Mouse (Mus musculus) hindbrain, embryonic 11.5 days (tissue): ENCODE measurements around the gene Ttl. TPM values are rescaled to one million over a fixed set of nuclear protein-coding genes. Genes with fewer than 3 reads are reported as not detected.

Source experiments
- ATAC-seq: fragments of 200-750 bp; cut with Nextera tagmentation; 2 replicates; pipeline ENCODE4 v1.8.0; 2017; ENCODE audit warnings: mild to moderate bottlenecking, moderate TSS enrichment, moderate library complexity; ENCODE audit not compliant: low FRiP score
- DNase-seq: peaks from one replicate; pipeline ENCODE4 v3.0.0-alpha.2; 2015; ENCODE audit warnings: low spot score
- H3K27ac ChIP-seq: fragments of 300-500 bp; sonication (generic); 2 replicates; pipeline ENCODE4 v1.5.1; 2014; ENCODE audit warnings: mild to moderate bottlenecking, low read depth, low read length
- H3K27me3 ChIP-seq: fragments of 300-500 bp; sonication (generic); 2 replicates; pipeline ENCODE4 v1.6.1; 2014; ENCODE audit warnings: mild to moderate bottlenecking, low read length, moderate library complexity, mixed read lengths; ENCODE audit not compliant: control insufficient read depth, insufficient read depth
- H3K36me3 ChIP-seq: fragments of 300-500 bp; sonication (generic); 2 replicates; pipeline ENCODE4 v1.6.1; 2014; ENCODE audit warnings: mild to moderate bottlenecking, low read length, moderate library complexity, mixed read lengths; ENCODE audit not compliant: control insufficient read depth, insufficient read depth
- H3K4me1 ChIP-seq: fragments of 300-500 bp; sonication (generic); replicated peaks from 2 replicates; pipeline ENCODE4 v1.6.1; 2014; ENCODE audit warnings: low read length, mixed read lengths; ENCODE audit not compliant: control insufficient read depth, insufficient read depth
- H3K4me2 ChIP-seq: fragments of 300-500 bp; sonication (generic); replicated peaks from 2 replicates; pipeline ENCODE4 v1.6.1; 2014; ENCODE audit warnings: mild to moderate bottlenecking, low read depth, low read length
- H3K4me3 ChIP-seq: fragments of 300-500 bp; sonication (generic); 2 replicates; pipeline ENCODE4 v1.5.1; 2014; ENCODE audit warnings: low read depth, low read length
- H3K9ac ChIP-seq: fragments of 300-500 bp; sonication (generic); 2 replicates; pipeline ENCODE4 v1.6.1; 2014; ENCODE audit warnings: low read depth, low read length
- H3K9me3 ChIP-seq: fragments of 300-500 bp; sonication (generic); 2 replicates; pipeline ENCODE4 v1.6.1; 2016; ENCODE audit warnings: low read length; ENCODE audit not compliant: control insufficient read depth
- WGBS: fragments of 180-500 bp; shearing (Covaris S2); extraction: QIAGEN DNeasy Blood & Tissue Kit; methylation state at CpG from one replicate; pipeline ENCODE4 v1.1.7; 2014; 5-methylcytosine and 5-hydroxymethylcytosine counted together
- polyA plus RNA-seq: library from polyadenylated mRNA; unstranded; fragments of >200 nt; fragmentation: Nextera tagmentation; extraction: Ambion mirVana; gene quantifications from 2 replicates; pipeline ENCODE4 v1.2.1, GENCODE M21; 2014

Ttl gene
- polyA plus RNA-seq, 1 experiment from 2014 or later, result 18.9 TPM

- Histone ChIP-seq H3K9ac (no peak overlapping the region), H3K27ac (no peak overlapping the region), H3K4me2 (no peak overlapping the region), H3K36me3 (no peaks in the 10 kb centered on the region), H3K9me3 (no peaks in the 10 kb centered on the region), H3K4me1 (no peaks in the 10 kb centered on the region; the same call in none of the 2 replicates), H3K27me3 (no peaks in the 10 kb centered on the region), H3K4me3 (no peak overlapping the region)
- DNase-seq (no peak), ATAC-seq (no peak)
- WGBS, result 87% methylated on average over 3 of the region's 3 CpGs
These were observed 4.6 kb downstream of the Ttl start for GRCm38 (mm10) chr2:129070296-129070695.

GRCm38 (mm10) chr2:129078313-129078712 lies 12.6 kb downstream of the Ttl start:
- H3K36me3 ChIP-seq, result 0 out of 2 replicates have a peak, but pooled peaks cover 2% of the 10 kb centered on the region
- H3K27me3 ChIP-seq, result no peaks in the 10 kb centered on the region
- DNase-seq (peak; percentile 47), ATAC-seq (no peak)
- no peak overlapping the region for H3K4me3 ChIP-seq
- H3K4me2 ChIP-seq, result no peak overlapping the region
- H3K4me1 ChIP-seq, result no peaks in the 10 kb centered on the region
- 82% methylated on average over 3 of the region's 3 CpGs for WGBS
- no peaks in the 10 kb centered on the region for H3K9me3 ChIP-seq
- no peak overlapping the region for H3K27ac ChIP-seq
- no peak overlapping the region for H3K9ac ChIP-seq

GRCm38 (mm10) chr2:129079194-129079593 lies 13.5 kb downstream of the Ttl start:
- Histone ChIP-seq H3K9me3 (no peaks in the 10 kb centered on the region), H3K4me3 (no peak overlapping the region), H3K27ac (no peak overlapping the region), H3K9ac (no peak overlapping the region), H3K36me3 (0 out of 2 replicates have a peak, but pooled peaks cover 2% of the 10 kb centered on the region), H3K4me2 (no peak overlapping the region), H3K4me1 (no peaks in the 10 kb centered on the region), H3K27me3 (no peaks in the 10 kb centered on the region)
- DNase-seq (no peak), ATAC-seq (no peak)
- WGBS, result 87% methylated on average over 2 of the region's 2 CpGs

GRCm38 (mm10) chr2:129081097-129081496 lies 15.4 kb downstream of the Ttl start:
- no peaks in the 10 kb centered on the region for H3K9me3 ChIP-seq
- no peaks in the 10 kb centered on the region for H3K27me3 ChIP-seq
- no peaks in the 10 kb centered on the region for H3K4me1 ChIP-seq
- no peak overlapping the region for H3K9ac ChIP-seq
- no peak overlapping the region for H3K27ac ChIP-seq
- H3K36me3 ChIP-seq, result 0 out of 2 replicates have a peak, but pooled peaks cover 2% of the 10 kb centered on the region
- DNase-seq, result no peak
- ATAC-seq, result no peak
- no peak overlapping the region for H3K4me3 ChIP-seq
- H3K4me2 ChIP-seq, result no peak overlapping the region
- WGBS, result 70% methylated on average over 13 of the region's 13 CpGs

- no peaks in the 10 kb centered on the region for H3K36me3 ChIP-seq
- H3K9ac ChIP-seq, result no peak overlapping the region
- H3K27ac ChIP-seq, result no peak overlapping the region
- H3K27me3 ChIP-seq, result no peaks in the 10 kb centered on the region
- DNase-seq, result no peak
- WGBS, result 96% methylated on average over 5 of the region's 5 CpGs
- H3K4me3 ChIP-seq, result no peak overlapping the region
- no peak overlapping the region for H3K4me2 ChIP-seq
- no peaks in the 10 kb centered on the region for H3K9me3 ChIP-seq
- H3K4me1 ChIP-seq, result no peaks in the 10 kb centered on the region
- ATAC-seq, result no peak
These were observed 17.8 kb downstream of the Ttl start for GRCm38 (mm10) chr2:129083514-129083913.

GRCm38 (mm10) chr2:129084959-129085358 lies 19.2 kb downstream of the Ttl start:
- H3K4me3 ChIP-seq, result no peak overlapping the region
- 48% methylated on average over 2 of the region's 2 CpGs for WGBS
- H3K4me1 ChIP-seq, result no peaks in the 10 kb centered on the region
- H3K27me3 ChIP-seq, result no peaks in the 10 kb centered on the region
- DNase-seq, result peak; percentile 80
- H3K36me3 ChIP-seq, result no peaks in the 10 kb centered on the region
- no peak overlapping the region for H3K27ac ChIP-seq
- no peak overlapping the region for H3K9ac ChIP-seq
- no peaks in the 10 kb centered on the region for H3K9me3 ChIP-seq
- H3K4me2 ChIP-seq, result no peak overlapping the region
- ATAC-seq, result no peak

GRCm38 (mm10) chr2:129087520-129087919 lies 21.8 kb downstream of the Ttl start:
- Histone ChIP-seq H3K9ac (no peak overlapping the region), H3K27ac (no peak overlapping the region), H3K36me3 (no peaks in the 10 kb centered on the region), H3K4me3 (no peak overlapping the region), H3K9me3 (no peaks in the 10 kb centered on the region), H3K4me2 (no peak overlapping the region), H3K27me3 (no peaks in the 10 kb centered on the region), H3K4me1 (no peaks in the 10 kb centered on the region)
- DNase-seq (no peak), ATAC-seq (no peak)
- 91% methylated on average over 1 of the region's 1 CpGs for WGBS

- no peak for DNase-seq
- H3K4me2 ChIP-seq, result no peak overlapping the region
- H3K4me1 ChIP-seq, result no peaks in the 10 kb centered on the region
- H3K4me3 ChIP-seq, result no peak overlapping the region
- no peak for ATAC-seq
- no peaks in the 10 kb centered on the region for H3K27me3 ChIP-seq
- no peaks in the 10 kb centered on the region for H3K9me3 ChIP-seq
- WGBS, result 70% methylated on average over 4 of the region's 4 CpGs
- no peak overlapping the region for H3K27ac ChIP-seq
- no peak overlapping the region for H3K9ac ChIP-seq
- H3K36me3 ChIP-seq, result no peaks in the 10 kb centered on the region
These were observed 24.6 kb downstream of the Ttl start for GRCm38 (mm10) chr2:129090370-129090769.

- H3K4me2 ChIP-seq, result no peak overlapping the region
- H3K36me3 ChIP-seq, result no peaks in the 10 kb centered on the region
- no peak overlapping the region for H3K4me3 ChIP-seq
- H3K27me3 ChIP-seq, result no peaks in the 10 kb centered on the region
- WGBS, result 95% methylated on average over 12 of the region's 12 CpGs
- ATAC-seq (no peak), DNase-seq (no peak)
- no peak overlapping the region for H3K27ac ChIP-seq
- H3K9ac ChIP-seq, result no peak overlapping the region
- no peaks in the 10 kb centered on the region for H3K4me1 ChIP-seq
- H3K9me3 ChIP-seq, result no peaks in the 10 kb centered on the region
These were observed 27.1 kb downstream of the Ttl start for GRCm38 (mm10) chr2:129092810-129093209.
